Mouse (Mus musculus) kidney, postnatal 0 days (tissue): ENCODE measurements around the gene Akap17b. TPM values are rescaled to one million over a fixed set of nuclear protein-coding genes. Genes with fewer than 3 reads are reported as not detected.

Experiments used
- ATAC-seq: fragments of 200-750 bp; cut with Nextera tagmentation; replicated peaks from 2 replicates; pipeline ENCODE4 v1.8.0; 2017; ENCODE audit warnings: low read depth, moderate number of reproducible peaks, moderate TSS enrichment, moderate library complexity; ENCODE audit not compliant: low FRiP score
- DNase-seq: peaks from one replicate; pipeline ENCODE4 v3.0.0-alpha.2; 2016; ENCODE audit warnings: low spot score
- H3K27ac ChIP-seq: fragments of 300-500 bp; sonication (generic); 2 replicates; pipeline ENCODE4 v1.5.1; 2014; ENCODE audit warnings: mild to moderate bottlenecking
- H3K27me3 ChIP-seq: fragments of 300-500 bp; sonication (generic); 2 replicates; pipeline ENCODE4 v1.6.1; 2014; ENCODE audit warnings: low read length, mixed read lengths; ENCODE audit not compliant: insufficient read depth
- H3K36me3 ChIP-seq: fragments of 300-500 bp; sonication (generic); 2 replicates; pipeline ENCODE4 v1.6.1; 2014; ENCODE audit warnings: low read length, mixed read lengths; ENCODE audit not compliant: insufficient read depth
- H3K4me1 ChIP-seq: fragments of 300-500 bp; sonication (generic); replicated peaks from 2 replicates; pipeline ENCODE4 v1.6.1; 2014; ENCODE audit warnings: antibody characterized with exemption, low read length, mixed read lengths; ENCODE audit not compliant: insufficient read depth
- H3K4me2 ChIP-seq: fragments of 300-500 bp; sonication (generic); 2 replicates; pipeline ENCODE4 v1.6.1; 2014; ENCODE audit warnings: mild to moderate bottlenecking, low read length, moderate library complexity, mixed read lengths
- H3K4me3 ChIP-seq: fragments of 300-500 bp; sonication (generic); replicated peaks from 2 replicates; pipeline ENCODE4 v1.5.1; 2014; ENCODE audit warnings: low read depth, low read length
- H3K9ac ChIP-seq: fragments of 300-500 bp; sonication (generic); 2 replicates; pipeline ENCODE4 v1.6.1; 2014; ENCODE audit warnings: low read depth, low read length
- H3K9me3 ChIP-seq: fragments of 300-500 bp; sonication (generic); replicated peaks from 2 replicates; pipeline ENCODE4 v1.6.1; 2016; ENCODE audit warnings: low read length, inconsistent platforms, mixed read lengths
- CTCF ChIP-seq: IDR thresholded peaks from 2 replicates; pipeline ENCODE4 v1.5.1; 2016; ENCODE audit warnings: antibody characterized with exemption, low read depth, mild to moderate bottlenecking, moderate library complexity
- WGBS: fragments of 180-500 bp; shearing (Covaris S2); extraction: QIAGEN DNeasy Blood & Tissue Kit; methylation state at CpG from one replicate; pipeline ENCODE4 v1.1.7; 2014; 5-methylcytosine and 5-hydroxymethylcytosine counted together
- polyA plus RNA-seq: library from polyadenylated mRNA; unstranded; fragments of >200 nt; fragmentation: Nextera tagmentation; extraction: Ambion mirVana; gene quantifications from 2 replicates; pipeline ENCODE4 v1.2.1, GENCODE M21; 2015

Akap17b gene
- polyA plus RNA-seq, 1 experiment from 2014 or later = 2.8 TPM

GRCm38 (mm10) chrX:36560170-36560569 is 85.0 kb downstream of the Akap17b start:
- Histone ChIP-seq H3K9me3 (no peaks in the 10 kb centered on the region), H3K4me2 (no peak overlapping the region), H3K27me3 (no peaks in the 10 kb centered on the region), H3K27ac (no peak overlapping the region), H3K4me3 (no peak overlapping the region), H3K4me1 (no peaks in the 10 kb centered on the region), H3K9ac (no peak overlapping the region), H3K36me3 (no peaks in the 10 kb centered on the region)
- DNase-seq (no peak), ATAC-seq (no peak)
- 77% methylated on average over 4 of the region's 4 CpGs for WGBS
- no peak for TF ChIP-seq CTCF

Other genes with a start within 250 kb of the Akap17b start
- gene Gm6268, start 244.1 kb downstream of the Akap17b start, polyA plus RNA-seq = not detected in 2 replicates
- not detected in 2 replicates for gene Gm14569, start 153.6 kb downstream of the Akap17b start, polyA plus RNA-seq
- gene Pgrmc1, start 47.2 kb downstream of the Akap17b start, polyA plus RNA-seq = 316 and 327 TPM in 2 replicates
- 2.9 and 3.9 TPM in 2 replicates for gene Slc25a43, start 98.3 kb upstream of the Akap17b start, polyA plus RNA-seq
- 1,543 and 1,561 TPM in 2 replicates for gene Slc25a5, start 150.3 kb upstream of the Akap17b start, polyA plus RNA-seq
- gene Ube2a, start 228.5 kb upstream of the Akap17b start, polyA plus RNA-seq = 157 and 163 TPM in 2 replicates
- 22.5 and 26.4 TPM in 2 replicates for gene C330007P06Rik, start 228.7 kb upstream of the Akap17b start, polyA plus RNA-seq